18 mouse cellular contexts compared by ENCODE assay signal in genomic region chr3:31287421-31287948, GRCm38 (mm10). TPM values are rescaled to one million over a fixed set of nuclear protein-coding genes. Genes with fewer than 3 reads are reported as not detected.
DNase-seq lines count a peak whose midpoint lies in the region; ATAC-seq and TF ChIP-seq lines count a peak whose summit lies in the region.
"Had no signal": no experiment of that assay in that cellular context is flagged by ENCODE, and none has a peak within 500 bp of the region (broad histone marks: within the 10 kb centered on the region; RNA-seq: fewer than 3 reads in every experiment).

No protein-coding gene starts in this region.

- H3K4me2 ChIP-seq in forebrain, embryonic 14.5 days (ENCODE audit: low read length), result no peak overlapping the region
- H3K4me2 ChIP-seq in forebrain, embryonic 11.5 days (ENCODE audit: low read depth, low read length, severe bottlenecking), result no peak overlapping the region
- no peak overlapping the region for H3K4me2 ChIP-seq in hindbrain, embryonic 16.5 days (ENCODE audit: low read length)
- H3K4me2 ChIP-seq in midbrain, postnatal 0 days (ENCODE audit: low read depth, low read length, poor library complexity, severe bottlenecking), result no peak overlapping the region
- H3K4me2 ChIP-seq: embryonic facial prominence, embryonic 13.5 days; heart, embryonic 12.5 days; hindbrain, embryonic 13.5 days had no signal

- no peaks in the 10 kb centered on the region for H3K27me3 ChIP-seq in forebrain, embryonic 14.5 days (replicated peaks; ENCODE audit: control insufficient read depth, insufficient read depth, low read length)
- H3K27me3 ChIP-seq in forebrain, embryonic 11.5 days (ENCODE audit: control insufficient read depth, insufficient read depth, low read length), result no peaks in the 10 kb centered on the region
- H3K27me3 ChIP-seq in hindbrain, embryonic 16.5 days (replicated peaks; ENCODE audit: control insufficient read depth, insufficient read depth, low read length), result no peaks in the 10 kb centered on the region
- H3K27me3 ChIP-seq in hindbrain, embryonic 10.5 days (ENCODE audit: insufficient read depth, poor library complexity, severe bottlenecking), result no peaks in the 10 kb centered on the region
- no peaks in the 10 kb centered on the region for H3K27me3 ChIP-seq in midbrain, postnatal 0 days (ENCODE audit: insufficient read depth, low read length)
- H3K27me3 ChIP-seq in midbrain, embryonic 10.5 days (ENCODE audit: low read depth, poor library complexity, severe bottlenecking), result no peaks in the 10 kb centered on the region
- H3K27me3 ChIP-seq: embryonic facial prominence, embryonic 13.5 days; heart, embryonic 12.5 days; hindbrain, embryonic 13.5 days had no signal

- no peaks in the 10 kb centered on the region for H3K9me3 ChIP-seq in forebrain, embryonic 14.5 days (replicated peaks; ENCODE audit: control insufficient read depth, low read length)
- H3K9me3 ChIP-seq in forebrain, embryonic 11.5 days (ENCODE audit: control insufficient read depth, low read length), result no peaks in the 10 kb centered on the region
- no peaks in the 10 kb centered on the region for H3K9me3 ChIP-seq in hindbrain, embryonic 16.5 days (ENCODE audit: control insufficient read depth, low read length)
- H3K9me3 ChIP-seq in hindbrain, embryonic 10.5 days, result no peaks in the 10 kb centered on the region
- no peaks in the 10 kb centered on the region for H3K9me3 ChIP-seq in midbrain, postnatal 0 days (ENCODE audit: low read length)
- no peaks in the 10 kb centered on the region for H3K9me3 ChIP-seq in midbrain, embryonic 10.5 days (replicated peaks)
- H3K9me3 ChIP-seq: embryonic facial prominence, embryonic 13.5 days; heart, embryonic 12.5 days; hindbrain, embryonic 13.5 days had no signal

- WGBS in forebrain, embryonic 14.5 days, result 52% methylated on average over 3 of the region's 3 CpGs
- 82% methylated on average over 3 of the region's 3 CpGs for WGBS in forebrain, embryonic 11.5 days
- WGBS in hindbrain, embryonic 16.5 days, result 52% methylated on average over 3 of the region's 3 CpGs
- 91% methylated on average over 3 of the region's 3 CpGs for WGBS in hindbrain, embryonic 10.5 days
- WGBS in midbrain, postnatal 0 days, result 58% methylated on average over 3 of the region's 3 CpGs
- 90% methylated on average over 3 of the region's 3 CpGs for WGBS in midbrain, embryonic 10.5 days

- ATAC-seq in forebrain, embryonic 14.5 days, result peak; percentile 60
- no peak for ATAC-seq in forebrain, embryonic 11.5 days (replicated peaks; ENCODE audit: low FRiP score)
- ATAC-seq in hindbrain, embryonic 16.5 days, result 0 out of 2 replicates have a peak, but pooled peaks have one; percentile 40
- ATAC-seq in midbrain, postnatal 0 days (ENCODE audit: low FRiP score), result no peak
- ATAC-seq: inflammation-experienced regulatory T-cells, adult 6 months; intestine, postnatal 0 days had no signal

- no peak overlapping the region for H3K4me3 ChIP-seq in forebrain, embryonic 14.5 days (ENCODE audit: low read depth, low read length)
- no peak overlapping the region for H3K4me3 ChIP-seq in forebrain, embryonic 11.5 days (ENCODE audit: low read depth, low read length)
- H3K4me3 ChIP-seq in hindbrain, embryonic 16.5 days (ENCODE audit: low read length), result no peak overlapping the region
- no peak overlapping the region for H3K4me3 ChIP-seq in hindbrain, embryonic 10.5 days
- no peak overlapping the region for H3K4me3 ChIP-seq in midbrain, postnatal 0 days (ENCODE audit: low read depth, low read length)
- no peak overlapping the region for H3K4me3 ChIP-seq in midbrain, embryonic 10.5 days
- H3K4me3 ChIP-seq: embryonic facial prominence, embryonic 13.5 days; heart, adult 2 months; heart, embryonic 12.5 days; hindbrain, embryonic 13.5 days had no signal

- no peak for TF ChIP-seq CTCF in midbrain, postnatal 0 days (IDR thresholded peaks at IDR 0.05)

- DNase-seq in forebrain, embryonic 14.5 days (ENCODE audit: low spot score), result peak; percentile 73
- DNase-seq in forebrain, embryonic 11.5 days (ENCODE audit: low spot score), result no peak
- DNase-seq in hindbrain, embryonic 10.5 days (ENCODE audit: low spot score), result no peak
- peak; percentile 44 for DNase-seq in midbrain, postnatal 0 days (ENCODE audit: low spot score)
- DNase-seq in midbrain, embryonic 10.5 days (ENCODE audit: low spot score), result no peak
- DNase-seq in neural tube, embryonic 10.5 days (ENCODE audit: extremely low spot score, low spot score), result no peak
- DNase-seq: adrenal gland, postnatal 10 days; cerebellum, adult 18-20 months; cerebellum, adult 9-11 months; cerebellum, postnatal 36 days; gastrocnemius, postnatal 10 days; heart, adult 2 months had no signal

- no peak overlapping the region for H3K9ac ChIP-seq in forebrain, embryonic 14.5 days (ENCODE audit: low read length)
- no peak overlapping the region for H3K9ac ChIP-seq in forebrain, embryonic 11.5 days (ENCODE audit: low read length)
- no peak overlapping the region for H3K9ac ChIP-seq in hindbrain, embryonic 16.5 days (ENCODE audit: low read depth, low read length)
- no peak overlapping the region for H3K9ac ChIP-seq in midbrain, postnatal 0 days (replicated peaks; ENCODE audit: low read length, poor library complexity, severe bottlenecking)
- H3K9ac ChIP-seq: embryonic facial prominence, embryonic 13.5 days; heart, embryonic 12.5 days; hindbrain, embryonic 13.5 days had no signal

- no peaks in the 10 kb centered on the region for H3K36me3 ChIP-seq in forebrain, embryonic 14.5 days (ENCODE audit: control insufficient read depth, insufficient read depth, low read length)
- H3K36me3 ChIP-seq in forebrain, embryonic 11.5 days (ENCODE audit: control insufficient read depth, insufficient read depth, low read length), result no peaks in the 10 kb centered on the region
- no peaks in the 10 kb centered on the region for H3K36me3 ChIP-seq in hindbrain, embryonic 16.5 days (ENCODE audit: control insufficient read depth, insufficient read depth, low read length)
- H3K36me3 ChIP-seq in hindbrain, embryonic 10.5 days, result no peaks in the 10 kb centered on the region
- no peaks in the 10 kb centered on the region for H3K36me3 ChIP-seq in midbrain, postnatal 0 days (ENCODE audit: insufficient read depth, low read length)
- H3K36me3 ChIP-seq in midbrain, embryonic 10.5 days, result no peaks in the 10 kb centered on the region
- H3K36me3 ChIP-seq: embryonic facial prominence, embryonic 13.5 days; heart, embryonic 12.5 days; hindbrain, embryonic 13.5 days had no signal

- no peak overlapping the region for H3K27ac ChIP-seq in forebrain, embryonic 14.5 days (ENCODE audit: low read depth, low read length)
- no peak overlapping the region for H3K27ac ChIP-seq in forebrain, embryonic 11.5 days (ENCODE audit: low read depth, low read length)
- no peak overlapping the region for H3K27ac ChIP-seq in hindbrain, embryonic 16.5 days (ENCODE audit: low read depth, low read length)
- no peak overlapping the region for H3K27ac ChIP-seq in hindbrain, embryonic 10.5 days
- no peak overlapping the region for H3K27ac ChIP-seq in midbrain, postnatal 0 days (ENCODE audit: low read depth, low read length)
- no peak overlapping the region for H3K27ac ChIP-seq in midbrain, embryonic 10.5 days (replicated peaks)
- H3K27ac ChIP-seq: embryonic facial prominence, embryonic 13.5 days; heart, adult 2 months; hindbrain, embryonic 13.5 days had no signal

- 0 out of 2 replicates have a peak, but pooled peaks cover 3% of the 10 kb centered on the region for H3K4me1 ChIP-seq in forebrain, embryonic 14.5 days (ENCODE audit: control insufficient read depth, insufficient read depth, low read length)
- peaks cover 5% of the 10 kb centered on the region; the same call in 1 of the 2 replicates for H3K4me1 ChIP-seq in forebrain, embryonic 11.5 days (replicated peaks; ENCODE audit: control insufficient read depth, insufficient read depth, low read length)
- no peaks in the 10 kb centered on the region for H3K4me1 ChIP-seq in hindbrain, embryonic 16.5 days (ENCODE audit: control insufficient read depth, insufficient read depth, low read depth, low read length)
- H3K4me1 ChIP-seq in hindbrain, embryonic 10.5 days (replicated peaks), result 0 out of 2 replicates have a peak, but pooled peaks cover 3% of the 10 kb centered on the region
- no peaks in the 10 kb centered on the region for H3K4me1 ChIP-seq in midbrain, postnatal 0 days (ENCODE audit: insufficient read depth, low read length)
- H3K4me1 ChIP-seq in midbrain, embryonic 10.5 days, result no peaks in the 10 kb centered on the region
- H3K4me1 ChIP-seq: embryonic facial prominence, embryonic 13.5 days; heart, embryonic 12.5 days had no signal

RNA-seq across cellular contexts. Expression of gene Slc7a14, which starts 22.7 kb away (rescaled TPM):
- 2.2 and 3.2 TPM in 2 replicates for polyA plus RNA-seq in forebrain, embryonic 14.5 days (2014; fragmentation: Nextera tagmentation; extraction: Ambion mirVana)
- 0.23 and 0.40 TPM in 2 replicates for polyA plus RNA-seq in forebrain, embryonic 11.5 days (2014; fragmentation: Nextera tagmentation; extraction: Ambion mirVana)
- 6.8 and 8.2 TPM in 2 replicates for polyA plus RNA-seq in hindbrain, embryonic 16.5 days (2015; fragmentation: Nextera tagmentation; extraction: Ambion mirVana)
- polyA plus RNA-seq in hindbrain, embryonic 10.5 days (2016; fragmentation: Nextera tagmentation; extraction: Ambion mirVana), result 0.55 and 0.76 TPM in 2 replicates
- 24.7 and 25.1 TPM in 2 replicates for total RNA-seq in midbrain, postnatal 0 days (2014; rRNA removed)
- polyA plus RNA-seq in midbrain, postnatal 0 days (2015; fragmentation: Nextera tagmentation; extraction: Ambion mirVana), result 7.6 and 8.1 TPM in 2 replicates
- polyA plus RNA-seq in midbrain, embryonic 10.5 days (2016; fragmentation: Nextera tagmentation; extraction: Ambion mirVana), result 0.39 and 0.53 TPM in 2 replicates

Comparison
In these comparisons a context has a peak if more than half of its experiments do, and no peak if none do; other contexts are left out.
1. ATAC-seq: peak in forebrain, embryonic 14.5 days (single experiment) and hindbrain, embryonic 16.5 days (single experiment); none in forebrain, embryonic 11.5 days (single experiment) and midbrain, postnatal 0 days (single experiment).
2. DNase-seq: peak in forebrain, embryonic 14.5 days (single experiment) and midbrain, postnatal 0 days (single experiment); none in forebrain, embryonic 11.5 days (single experiment), hindbrain, embryonic 10.5 days (single experiment), midbrain, embryonic 10.5 days (single experiment) and neural tube, embryonic 10.5 days (single experiment).